Mouse (Mus musculus): ENCODE measurements around the gene Urb1. TPM values are rescaled to one million over a fixed set of nuclear protein-coding genes. Genes with fewer than 3 reads are reported as not detected.

The Urb1 gene
- polyA plus RNA-seq, 1 experiment from 2014 or later = 8.1 TPM

GRCm38 (mm10) chr16:90706279-90706678 is 103.9 kb downstream of the Urb1 start:
- no peaks in the 10 kb centered on the region for H3K36me3 ChIP-seq
- no peaks in the 10 kb centered on the region; the same call in 1 of the 2 replicates for H3K27me3 ChIP-seq
- ATAC-seq (ENCODE audit: low FRiP score) = no peak
- peaks cover 25% of the 10 kb centered on the region for H3K4me1 ChIP-seq (replicated peaks)
- H3K9me3 ChIP-seq = no peaks in the 10 kb centered on the region
- 56% methylated on average over 3 of the region's 3 CpGs for WGBS
- H3K9ac ChIP-seq = no peak overlapping the region
- H3K4me3 ChIP-seq = no peak overlapping the region
- H3K4me2 ChIP-seq = no peak overlapping the region
- no peak overlapping the region for H3K27ac ChIP-seq

GRCm38 (mm10) chr16:90704161-90704825 is 105.9 kb downstream of the Urb1 start:
- Histone ChIP-seq H3K27ac (no peak overlapping the region), H3K9me3 (no peaks in the 10 kb centered on the region), H3K4me1 (replicated peaks) (peaks cover 5% of the 10 kb centered on the region), H3K9ac (no peak overlapping the region), H3K27me3 (no peaks in the 10 kb centered on the region; the same call in 1 of the 2 replicates), H3K36me3 (no peaks in the 10 kb centered on the region), H3K4me3 (no peak overlapping the region), H3K4me2 (no peak overlapping the region)
- 76% methylated on average over 13 of the region's 13 CpGs for WGBS
- ATAC-seq (ENCODE audit: low FRiP score) = no peak

- H3K4me3 ChIP-seq = no peak overlapping the region
- no peaks in the 10 kb centered on the region for H3K36me3 ChIP-seq
- no peaks in the 10 kb centered on the region for H3K4me1 ChIP-seq (replicated peaks)
- no peak overlapping the region for H3K9ac ChIP-seq
- ATAC-seq (ENCODE audit: low FRiP score) = no peak
- H3K4me2 ChIP-seq = no peak overlapping the region
- no peak overlapping the region for H3K27ac ChIP-seq
- H3K27me3 ChIP-seq = no peaks in the 10 kb centered on the region; the same call in 1 of the 2 replicates
- no peaks in the 10 kb centered on the region for H3K9me3 ChIP-seq
- 22% methylated on average over 1 of the region's 1 CpGs for WGBS
Measured at GRCm38 (mm10) chr16:90703646-90704045, 106.6 kb downstream of the Urb1 start.

- Histone ChIP-seq H3K9ac (no peak overlapping the region), H3K27me3 (peaks cover 4% of the 10 kb centered on the region), H3K4me1 (replicated peaks) (0 out of 2 replicates have a peak, but pooled peaks cover under 1% of the 10 kb centered on the region), H3K36me3 (no peaks in the 10 kb centered on the region), H3K4me3 (no peak overlapping the region), H3K9me3 (no peaks in the 10 kb centered on the region), H3K27ac (no peak overlapping the region), H3K4me2 (no peak overlapping the region)
- ATAC-seq (ENCODE audit: low FRiP score) = no peak
- WGBS = 95% methylated on average over 2 of the region's 2 CpGs
Measured at GRCm38 (mm10) chr16:90701541-90701940, 108.7 kb downstream of the Urb1 start.

Other genes with a start within 250 kb of the Urb1 start
- 28.2 and 30.2 TPM in 2 replicates for gene Mis18a, start 83.0 kb downstream of the Urb1 start, polyA plus RNA-seq (2015; fragmentation: Nextera tagmentation; extraction: Ambion mirVana)
- gene Mrap, start 72.2 kb downstream of the Urb1 start, polyA plus RNA-seq (2015; fragmentation: Nextera tagmentation; extraction: Ambion mirVana) = not detected in 2 replicates
- gene Eva1c, start 16.3 kb upstream of the Urb1 start, polyA plus RNA-seq (2015; fragmentation: Nextera tagmentation; extraction: Ambion mirVana) = 2.5 and 3.2 TPM in 2 replicates
- 47.4 and 57.4 TPM in 2 replicates for gene Cfap298, start 124.7 kb upstream of the Urb1 start, polyA plus RNA-seq (2015; fragmentation: Nextera tagmentation; extraction: Ambion mirVana)
- 40.5 and 41.4 TPM in 2 replicates for gene Synj1, start 200.9 kb upstream of the Urb1 start, polyA plus RNA-seq (2015; fragmentation: Nextera tagmentation; extraction: Ambion mirVana)
- 77.1 and 79.7 TPM in 2 replicates for gene Paxbp1, start 234.1 kb upstream of the Urb1 start, polyA plus RNA-seq (2015; fragmentation: Nextera tagmentation; extraction: Ambion mirVana)

All from hindbrain, embryonic 13.5 days (tissue).